Mouse (Mus musculus) adrenal gland, postnatal 25 days (tissue): ENCODE results near the gene Orai3. TPM values are rescaled to one million over a fixed set of nuclear protein-coding genes. Genes with fewer than 3 reads are reported as not detected.
"Not testable (repeated sequence)": the region's sequence is repeated elsewhere in the genome, so short reads cannot be mapped to it uniquely, and the experiment has no call there.

Experiments used
- DNase-seq: peaks from one replicate; pipeline ENCODE4 v3.0.0; 2021; ENCODE audit warnings: mixed read lengths
- long read RNA-seq: library from polyadenylated mRNA; stranded (forward); transcript quantifications from one replicate; pipeline ENCODE4 v2.0.0, GENCODE M21; 2021
- total RNA-seq: library from RNA; stranded (reverse); gene quantifications from 2 replicates; pipeline ENCODE4 v1.2.3, GENCODE M21; 2021

Gene Orai3
- 31.5 and 37.2 TPM in 2 replicates for total RNA-seq
- long read RNA-seq, transcript Orai3-201 (2 exons, 1,996 nt), result major isoform, 33 of 38 reads
- long read RNA-seq, partial matches to known transcripts, result 4 of 38 reads
- long read RNA-seq, other reads (novel, unspliced or antisense), result 0 of 38 reads

DNA sequence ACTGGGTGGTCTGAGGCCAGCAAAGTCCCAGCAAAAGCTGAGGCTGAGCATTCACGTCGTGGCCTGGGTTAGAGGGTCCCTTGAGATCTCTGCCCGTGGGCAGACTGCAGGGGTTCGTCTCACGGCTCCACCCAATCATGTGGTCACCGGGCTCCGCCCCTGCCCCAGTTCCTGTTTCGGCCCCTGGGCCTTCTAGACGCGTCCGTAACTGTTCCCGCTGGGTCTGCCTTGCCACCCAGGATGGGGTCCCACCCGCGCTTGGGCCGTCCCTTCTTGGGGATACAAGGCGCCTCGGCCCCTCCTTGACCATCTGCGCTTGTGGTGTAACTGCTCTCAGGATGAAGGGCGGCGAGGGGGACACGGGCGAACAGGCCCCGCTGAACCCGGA lies at the start of gene Orai3:
Gene Orai3, plus strand, starts transcription at position 165 of the 388 bp plus-strand sequence.
- peak; percentile 90 for DNase-seq

- no peak for DNase-seq
Measured at GRCm38 (mm10) chr7:127725490-127725889, 44.1 kb upstream of the Orai3 start.

DNA sequence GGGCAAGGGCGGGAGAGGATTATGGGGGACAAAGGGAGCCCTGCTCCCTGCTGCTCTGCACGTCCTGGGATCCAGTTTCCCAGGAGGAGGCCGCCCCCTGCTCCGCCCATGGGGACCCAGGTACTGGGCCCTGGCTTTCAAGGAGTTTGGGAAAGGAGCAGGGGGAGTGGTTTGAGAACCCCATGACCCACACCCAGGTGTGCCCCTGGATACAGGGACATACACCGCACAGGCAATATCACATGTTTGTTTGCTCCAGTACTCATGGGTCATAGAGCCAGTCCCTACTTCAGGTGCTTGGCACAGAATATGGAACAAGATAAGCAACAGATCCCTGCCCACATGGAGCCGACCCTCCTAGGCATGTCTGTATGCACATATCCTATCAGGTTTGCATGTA lies 43.7 kb upstream of the Orai3 start:
- no peak for DNase-seq

GRCm38 (mm10) chr7:127727898-127728297 lies 41.7 kb upstream of the Orai3 start:
- no peak for DNase-seq

- no peak for DNase-seq
Measured at GRCm38 (mm10) chr7:127730170-127730569, 39.4 kb upstream of the Orai3 start.

- not testable (repeated sequence) for DNase-seq
Measured at GRCm38 (mm10) chr7:127732066-127732465, 37.5 kb upstream of the Orai3 start, which contains the start of gene Ctf2. Ctf2 (minus strand) TSS chr7:127732166.

DNA sequence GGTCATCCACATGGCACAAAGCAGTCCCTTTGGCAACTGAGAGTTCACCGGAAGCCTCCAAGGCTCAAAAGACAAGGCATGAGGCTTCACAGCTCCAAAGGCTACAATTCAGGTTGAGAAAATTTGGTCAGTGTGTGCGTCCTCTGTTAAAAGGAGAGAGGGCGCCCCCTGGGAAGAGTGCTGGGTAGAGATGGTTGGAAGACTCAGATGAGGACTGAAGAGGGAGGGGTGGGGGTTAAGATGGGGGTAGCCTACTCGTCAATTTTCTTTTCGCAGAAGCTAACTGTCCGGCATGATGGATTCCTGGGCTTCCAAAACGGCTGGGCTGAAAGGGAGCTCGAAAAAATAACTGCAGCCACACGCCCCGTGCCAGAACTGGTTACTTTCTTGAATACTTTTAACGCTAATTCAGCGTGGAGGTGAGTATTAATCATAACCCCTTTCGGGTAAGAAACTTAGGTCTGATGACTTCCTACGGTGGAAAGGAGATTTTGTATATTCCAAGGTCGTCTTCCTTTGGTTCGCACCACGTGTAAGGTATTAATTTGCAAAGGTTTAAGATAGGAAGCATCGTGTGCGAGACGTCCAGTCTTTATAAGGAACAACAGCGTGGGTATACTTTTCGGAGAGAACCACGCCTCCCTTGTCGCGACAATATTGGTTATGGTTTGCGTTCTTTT lies 25.1 kb upstream of the Orai3 start, which contains the start of gene Fbxl19:
Gene Fbxl19, plus strand, starts transcription at position 178 of the 680 bp plus-strand sequence.
- DNase-seq, result peak; percentile 81

- peak; percentile 82 for DNase-seq
Measured at GRCm38 (mm10) chr7:127745251-127745651, 24.4 kb upstream of the Orai3 start.

DNA sequence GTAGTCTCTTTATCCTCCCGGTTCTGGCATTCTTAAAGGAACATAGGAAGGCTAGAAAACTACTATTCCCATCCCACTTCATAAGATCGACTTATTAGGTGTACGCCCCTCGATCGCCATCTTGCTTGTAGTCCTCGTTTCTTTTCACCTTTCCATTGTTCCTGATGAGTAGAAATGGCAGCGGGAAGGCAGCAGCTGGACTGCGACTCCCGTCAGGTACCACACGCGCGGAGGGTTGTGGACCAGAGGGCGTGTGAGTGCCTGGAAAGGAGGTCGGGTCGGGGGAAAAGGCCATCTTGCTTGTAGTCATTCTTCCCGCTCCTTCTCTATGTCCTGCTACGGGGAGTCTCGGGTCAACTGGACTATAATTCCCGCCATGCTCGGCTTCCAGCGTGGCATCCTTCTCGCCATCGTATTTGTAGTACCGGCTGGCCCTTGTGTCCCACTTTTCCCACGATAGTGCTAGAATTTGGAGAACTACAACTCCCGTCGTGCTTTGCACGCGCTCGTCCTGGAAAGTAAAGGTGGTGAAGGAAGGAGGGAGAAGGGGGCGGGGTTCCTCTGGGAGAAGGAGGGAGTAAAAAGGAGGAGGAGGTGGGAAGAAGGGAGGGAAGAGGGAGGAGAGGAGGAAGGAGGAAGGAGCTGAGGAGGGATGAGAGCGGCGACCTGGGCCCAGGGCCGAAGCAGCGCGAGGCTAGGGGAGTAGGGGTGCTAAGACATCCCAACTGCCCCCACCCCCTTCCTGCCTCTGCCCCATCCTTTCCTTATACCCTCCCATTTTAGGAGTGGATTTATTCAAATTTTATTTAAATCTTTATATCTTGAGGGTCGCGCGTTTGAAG lies 23.7 kb upstream of the Orai3 start:
- DNase-seq, result peak; percentile 86

DNA sequence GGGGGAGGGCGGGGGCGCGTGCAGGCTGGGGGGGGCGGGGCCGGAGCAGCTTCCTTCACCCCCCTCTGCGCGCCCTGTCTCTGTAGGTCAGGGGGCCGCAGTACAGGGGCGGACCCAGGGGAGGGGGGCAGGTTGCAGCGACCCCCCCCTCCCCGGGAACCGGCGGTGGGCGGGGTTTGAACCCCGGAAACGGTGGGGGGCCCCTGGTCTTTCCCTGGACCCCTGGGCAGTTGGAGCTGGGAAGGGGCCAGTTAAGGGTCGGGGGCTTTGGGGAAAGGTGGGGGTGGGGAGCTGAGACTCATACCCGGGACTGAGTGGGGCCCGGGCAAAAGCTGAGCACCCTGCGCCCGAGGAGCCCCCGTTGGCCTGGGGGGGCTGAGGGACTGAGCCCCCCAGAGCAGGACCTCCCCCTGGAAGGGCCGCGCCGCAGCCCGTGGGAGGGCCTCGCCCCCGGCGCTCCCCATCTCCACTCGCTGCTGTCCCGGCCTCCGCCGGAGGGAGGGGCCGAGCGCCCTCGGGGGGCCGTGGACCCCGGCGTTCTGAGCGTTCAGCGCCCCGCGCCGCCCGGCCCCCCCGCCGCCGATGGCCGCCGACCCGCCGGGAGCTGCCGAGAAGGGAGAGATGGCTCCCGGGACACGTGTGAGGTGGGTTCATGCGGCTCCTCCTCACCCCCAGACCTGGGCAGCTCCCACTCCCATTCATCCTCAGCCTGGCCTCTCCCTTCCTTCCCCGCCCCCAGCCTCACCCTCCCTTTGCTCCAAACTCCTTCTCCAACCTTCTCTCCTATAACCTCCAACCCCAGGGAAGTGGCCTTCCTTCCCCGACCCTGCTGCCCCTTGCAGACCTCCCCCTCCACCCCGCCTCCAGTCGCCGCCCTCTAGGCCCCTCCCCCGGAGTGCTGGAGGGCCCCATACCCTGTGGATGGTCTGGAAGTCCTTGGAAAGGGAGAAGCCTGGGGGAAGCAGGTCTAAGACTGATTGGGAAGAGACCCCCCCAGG lies 22.8 kb upstream of the Orai3 start:
- DNase-seq, result no peak

DNA sequence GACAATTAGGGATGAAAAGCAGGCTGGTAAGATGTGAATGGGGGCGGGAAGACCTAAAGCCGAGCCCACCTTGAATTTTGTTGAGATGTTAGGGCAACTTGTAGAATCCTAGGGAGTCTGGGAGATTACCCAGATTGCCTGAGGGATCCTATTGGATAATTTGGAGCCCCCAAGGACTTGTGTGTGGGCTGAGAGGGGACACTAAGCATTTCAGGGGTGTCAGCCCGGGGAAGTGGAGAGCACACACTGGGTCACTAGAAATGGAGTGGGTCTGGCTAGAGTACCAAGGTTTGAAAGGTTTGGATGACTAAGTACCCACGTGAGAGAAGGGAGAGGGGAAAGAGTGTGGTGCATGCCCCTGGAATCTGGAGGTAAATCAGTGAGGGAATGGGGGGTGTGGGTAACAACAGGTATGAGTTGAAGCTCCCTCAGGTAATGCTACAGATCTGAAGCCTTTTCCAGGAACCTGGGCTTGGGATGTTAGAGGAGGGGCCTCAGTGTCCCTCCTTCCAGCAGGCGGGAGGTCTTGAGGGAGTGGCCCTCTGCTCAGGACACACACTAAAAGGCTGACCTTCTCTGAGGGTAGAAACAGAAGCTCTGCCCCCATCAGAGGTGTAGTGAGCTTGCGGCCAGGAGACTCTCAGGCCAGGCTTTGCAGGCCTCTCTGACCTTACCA lies 21.9 kb upstream of the Orai3 start:
- no peak for DNase-seq

DNA sequence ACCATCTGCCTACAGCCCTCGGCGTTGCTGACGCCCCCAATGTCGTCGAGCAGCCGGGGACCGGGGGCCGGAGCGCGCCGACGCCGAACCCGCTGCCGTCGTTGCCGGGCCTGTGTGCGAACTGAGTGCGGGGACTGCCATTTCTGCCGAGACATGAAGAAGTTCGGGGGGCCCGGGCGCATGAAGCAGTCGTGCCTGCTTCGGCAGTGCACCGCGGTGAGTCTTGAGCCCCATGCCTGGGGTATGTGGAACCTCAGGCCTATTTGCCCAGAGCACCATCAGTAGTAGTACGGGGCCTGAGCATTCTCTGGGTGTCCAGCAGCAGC lies 21.4 kb upstream of the Orai3 start:
- no peak for DNase-seq

GRCm38 (mm10) chr7:127750131-127751127 lies 19.2 kb upstream of the Orai3 start:
- DNase-seq, result no peak

GRCm38 (mm10) chr7:127751619-127752018 lies 18.0 kb upstream of the Orai3 start:
- DNase-seq, result no peak

- DNase-seq, result no peak
Measured at GRCm38 (mm10) chr7:127752069-127752468, 17.5 kb upstream of the Orai3 start.

DNA sequence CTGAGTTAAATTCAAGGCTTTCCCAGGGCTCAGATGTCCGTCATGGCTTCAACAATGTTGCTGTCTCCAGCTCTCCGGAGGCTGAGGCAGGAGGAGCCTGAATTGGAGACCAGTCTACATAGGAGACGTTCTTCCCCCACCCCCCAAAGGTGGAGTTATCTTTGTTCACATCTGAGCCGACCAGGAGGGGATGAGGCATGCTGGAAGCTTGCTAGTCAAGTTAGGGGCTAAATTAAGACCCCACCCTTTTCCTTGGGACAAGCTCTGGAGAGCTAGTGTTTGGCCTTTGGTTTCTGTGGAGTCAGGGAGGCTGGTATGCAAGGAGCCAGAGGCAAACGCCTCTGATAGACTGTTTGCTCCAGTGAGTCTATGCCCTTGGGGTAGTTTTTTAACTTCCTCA lies 16.5 kb upstream of the Orai3 start:
- no peak for DNase-seq

DNA sequence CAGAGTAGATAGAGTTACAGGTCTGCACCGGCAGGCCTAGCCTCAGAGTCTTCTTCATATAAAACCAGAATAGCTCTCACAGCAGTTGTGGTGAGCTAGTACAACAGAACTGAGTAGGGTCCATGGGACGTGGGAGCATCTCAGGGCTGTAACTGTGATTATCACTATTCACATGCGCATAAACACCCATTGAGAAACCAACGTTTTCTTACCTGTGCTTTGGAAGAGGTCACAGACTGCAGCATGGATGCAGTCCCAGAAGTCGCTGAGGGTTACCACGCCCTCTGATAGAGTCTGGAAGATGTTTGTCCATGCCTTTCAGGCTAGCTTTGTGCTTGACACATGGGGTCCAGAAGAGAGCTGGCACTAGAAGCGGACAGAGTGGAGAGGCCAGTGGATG lies 15.9 kb upstream of the Orai3 start:
- no peak for DNase-seq

DNA sequence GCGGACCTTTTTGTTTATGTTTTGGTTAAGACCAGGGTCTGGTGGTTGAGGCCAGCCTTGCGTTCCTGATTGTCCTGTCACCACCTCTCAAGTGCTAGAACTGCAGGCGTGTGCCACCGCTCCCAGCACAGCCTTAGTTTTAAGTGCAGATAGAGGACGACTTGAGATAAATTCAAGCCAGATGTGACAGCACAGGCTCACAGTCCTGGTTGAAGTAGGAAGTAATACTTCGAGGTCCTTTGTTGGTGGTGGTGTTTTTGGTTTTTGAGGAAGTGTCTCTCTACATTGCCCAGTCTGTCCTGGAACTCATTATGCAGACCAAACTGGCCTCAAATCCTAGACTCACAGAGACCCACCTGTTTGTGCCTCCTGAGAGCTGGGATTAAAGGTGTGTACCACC lies 9.9 kb upstream of the Orai3 start:
- no peak for DNase-seq

DNA sequence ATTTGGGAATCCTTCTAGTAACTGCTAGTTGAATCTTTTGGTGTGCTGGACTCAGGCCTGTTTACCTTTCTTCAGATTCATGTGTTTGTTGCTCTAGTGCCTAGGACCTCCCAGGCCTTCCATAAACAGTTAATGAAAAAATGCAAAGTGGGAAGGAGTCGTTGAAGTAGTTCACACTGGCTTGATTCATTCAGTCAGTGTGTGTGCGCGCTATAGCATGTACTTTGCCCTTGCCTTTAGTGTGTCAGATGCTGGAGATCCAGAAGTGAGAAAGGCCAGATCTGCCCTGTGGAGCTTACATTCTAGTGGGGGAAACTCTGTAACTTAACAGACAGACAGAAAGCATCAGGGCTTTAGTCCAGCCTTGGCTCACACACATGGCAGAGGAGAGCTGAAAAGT lies 9.1 kb upstream of the Orai3 start:
- DNase-seq, result no peak

GRCm38 (mm10) chr7:127761026-127761425 lies 8.6 kb upstream of the Orai3 start:
- DNase-seq, result peak; percentile 67
